ENCODE assay signal across 8 mouse cellular contexts in genomic region chr11:73014831-73015344, GRCm38 (mm10). TPM values are rescaled to one million over a fixed set of nuclear protein-coding genes. Genes with fewer than 3 reads are reported as not detected.
A peak's percentile ranks its signal among the peaks of the same experiment; 100 is the strongest.
DNase-seq lines count a peak whose midpoint lies in the region; ATAC-seq and TF ChIP-seq lines count a peak whose summit lies in the region.

No protein-coding gene starts in this region.

- 0 out of 2 replicates have a peak, but pooled peaks cover 5% of the 10 kb centered on the region for H3K4me1 ChIP-seq in kidney, embryonic 14.5 days (ENCODE audit: control insufficient read depth, insufficient read depth, low read length)
- peaks cover 32% of the 10 kb centered on the region for H3K4me1 ChIP-seq in cerebellum, adult 2 months (ENCODE audit: control insufficient read depth, insufficient read depth, low read length)
- H3K4me1 ChIP-seq in embryonic facial prominence, embryonic 14.5 days (ENCODE audit: control insufficient read depth, insufficient read depth, low read length): no peaks in the 10 kb centered on the region
- H3K4me1 ChIP-seq in limb, embryonic 15.5 days: peaks cover 26% of the 10 kb centered on the region

- no peak for TF ChIP-seq POLR2A in cerebellum, adult 2 months (IDR thresholded peaks at IDR 0.05; ENCODE audit: borderline replicate concordance, insufficient read depth, low read length)

- WGBS in kidney, embryonic 14.5 days: 74% methylated on average over 4 of the region's 4 CpGs
- 16% methylated on average over 4 of the region's 4 CpGs for WGBS in cerebellum, adult 2 months
- 65% methylated on average over 4 of the region's 4 CpGs for WGBS in embryonic facial prominence, embryonic 14.5 days
- 76% methylated on average over 4 of the region's 4 CpGs for WGBS in limb, embryonic 15.5 days

- no peak for ATAC-seq in kidney, embryonic 14.5 days (ENCODE audit: low FRiP score, low TSS enrichment)
- no peak for ATAC-seq in embryonic facial prominence, embryonic 14.5 days (ENCODE audit: low read depth)
- no peak for ATAC-seq in limb, embryonic 15.5 days (ENCODE audit: insufficient number of reproducible peaks, low FRiP score, low TSS enrichment, low read depth)
- no peak for ATAC-seq in erythroid progenitor cell, adult 5-6 weeks (replicated peaks; ENCODE audit: low FRiP score, poor library complexity, severe bottlenecking)

- DNase-seq in kidney, adult 18-20 months: peak; percentile 72
- DNase-seq in cerebellum, adult 2 months: peak; percentile 81 to 86
- peak; percentile 37 for DNase-seq in embryonic facial prominence, embryonic 14.5 days (ENCODE audit: low spot score)
- no peak for DNase-seq in retina, postnatal 1 day
- no peak for DNase-seq in embryo, embryonic 11 days

- H3K36me3 ChIP-seq in kidney, embryonic 14.5 days (ENCODE audit: control insufficient read depth, insufficient read depth, low read length): no peaks in the 10 kb centered on the region
- no peaks in the 10 kb centered on the region for H3K36me3 ChIP-seq in embryonic facial prominence, embryonic 14.5 days (ENCODE audit: control insufficient read depth, insufficient read depth, low read length)
- no peaks in the 10 kb centered on the region for H3K36me3 ChIP-seq in limb, embryonic 15.5 days

- H3K27me3 ChIP-seq in kidney, embryonic 14.5 days (ENCODE audit: control insufficient read depth, insufficient read depth, low read length): peaks cover 16% of the 10 kb centered on the region
- H3K27me3 ChIP-seq in cerebellum, adult 2 months (ENCODE audit: control insufficient read depth, insufficient read depth, low read length): no peaks in the 10 kb centered on the region
- H3K27me3 ChIP-seq in embryonic facial prominence, embryonic 14.5 days (replicated peaks; ENCODE audit: control insufficient read depth, insufficient read depth, low read length): peaks cover 7% of the 10 kb centered on the region
- H3K27me3 ChIP-seq in limb, embryonic 15.5 days: peaks cover 11% of the 10 kb centered on the region

- no peak overlapping the region for H3K9ac ChIP-seq in kidney, embryonic 14.5 days (ENCODE audit: low read depth, low read length)
- H3K9ac ChIP-seq in embryonic facial prominence, embryonic 14.5 days (ENCODE audit: low read depth, low read length): no peak overlapping the region
- H3K9ac ChIP-seq in limb, embryonic 15.5 days: no peak overlapping the region

- H3K9me3 ChIP-seq in kidney, embryonic 14.5 days (ENCODE audit: control insufficient read depth, low read length): no peaks in the 10 kb centered on the region
- no peaks in the 10 kb centered on the region for H3K9me3 ChIP-seq in embryonic facial prominence, embryonic 14.5 days (ENCODE audit: control insufficient read depth, low read length)
- H3K9me3 ChIP-seq in limb, embryonic 15.5 days: no peaks in the 10 kb centered on the region

- no peak overlapping the region for H3K27ac ChIP-seq in kidney, embryonic 14.5 days (ENCODE audit: low read depth, low read length)
- H3K27ac ChIP-seq in cerebellum, adult 2 months (ENCODE audit: insufficient read depth, low read length): peak overlapping the region; percentile 38
- no peak overlapping the region for H3K27ac ChIP-seq in embryonic facial prominence, embryonic 14.5 days (replicated peaks; ENCODE audit: low read depth, low read length)
- 0 out of 2 replicates have a peak overlapping the region, but pooled peaks have one; percentile 27 for H3K27ac ChIP-seq in limb, embryonic 15.5 days

- H3K4me2 ChIP-seq in kidney, embryonic 14.5 days (replicated peaks; ENCODE audit: low read depth, low read length): no peak overlapping the region
- H3K4me2 ChIP-seq in embryonic facial prominence, embryonic 14.5 days (ENCODE audit: low read depth, low read length): no peak overlapping the region
- no peak overlapping the region for H3K4me2 ChIP-seq in limb, embryonic 15.5 days

- H3K4me3 ChIP-seq in kidney, embryonic 14.5 days (ENCODE audit: low read length): no peak overlapping the region
- H3K4me3 ChIP-seq in cerebellum, adult 2 months (replicated peaks; ENCODE audit: insufficient read depth, low read depth, low read length): no peak overlapping the region
- H3K4me3 ChIP-seq in embryonic facial prominence, embryonic 14.5 days (ENCODE audit: low read depth, low read length): no peak overlapping the region
- no peak overlapping the region for H3K4me3 ChIP-seq in limb, embryonic 15.5 days

- no peak for TF ChIP-seq CTCF in cerebellum, adult 2 months (IDR thresholded peaks at IDR 0.05; ENCODE audit: borderline replicate concordance, insufficient read depth, low read depth, low read length)

RNA-seq across cellular contexts. Expression of gene Camkk1, which starts 3.9 kb away (rescaled TPM):
- polyA plus RNA-seq in kidney, embryonic 14.5 days (2014; fragmentation: Nextera tagmentation; extraction: Ambion mirVana): 2.2 and 2.8 TPM in 2 replicates
- 68.8 and 70.8 TPM in 2 replicates for polyA plus RNA-seq in cerebellum, adult 2 months (2012; rRNA removed)
- polyA plus RNA-seq in embryonic facial prominence, embryonic 14.5 days (2014; fragmentation: Nextera tagmentation; extraction: Ambion mirVana): 6.0 TPM in 2 replicates
- polyA plus RNA-seq in limb, embryonic 15.5 days (2015; fragmentation: Nextera tagmentation; extraction: Ambion mirVana): 12.0 and 13.2 TPM in 2 replicates
- not detected in 2 replicates for total RNA-seq in erythroid progenitor cell, adult 5-6 weeks (2015; ENCODE audit: low replicate concordance)
- 0.26 and 0.76 TPM in 2 replicates for total RNA-seq in erythroid progenitor cell, adult 5-6 weeks (2017; ENCODE audit: low replicate concordance)

RNA-seq across cellular contexts. Expression of gene P2rx1, which starts 16.0 kb away (rescaled TPM):
- 0.61 and 0.76 TPM in 2 replicates for polyA plus RNA-seq in kidney, embryonic 14.5 days (2014; fragmentation: Nextera tagmentation; extraction: Ambion mirVana)
- 0.41 and 0.46 TPM in 2 replicates for polyA plus RNA-seq in cerebellum, adult 2 months (2012; rRNA removed)
- 2.3 and 3.0 TPM in 2 replicates for polyA plus RNA-seq in embryonic facial prominence, embryonic 14.5 days (2014; fragmentation: Nextera tagmentation; extraction: Ambion mirVana)
- 3.5 and 4.2 TPM in 2 replicates for polyA plus RNA-seq in limb, embryonic 15.5 days (2015; fragmentation: Nextera tagmentation; extraction: Ambion mirVana)
- 1.1 and 3.4 TPM in 2 replicates for total RNA-seq in erythroid progenitor cell, adult 5-6 weeks (2015; ENCODE audit: low replicate concordance)
- 0.45 and 0.51 TPM in 2 replicates for total RNA-seq in erythroid progenitor cell, adult 5-6 weeks (2017; ENCODE audit: low replicate concordance)

RNA-seq across cellular contexts. Expression of gene Ncbp3, which starts 32.7 kb away (rescaled TPM):
- polyA plus RNA-seq in kidney, embryonic 14.5 days (2014; fragmentation: Nextera tagmentation; extraction: Ambion mirVana): 8.7 and 12.9 TPM in 2 replicates
- polyA plus RNA-seq in cerebellum, adult 2 months (2012; rRNA removed): 6.4 and 6.5 TPM in 2 replicates
- polyA plus RNA-seq in embryonic facial prominence, embryonic 14.5 days (2014; fragmentation: Nextera tagmentation; extraction: Ambion mirVana): 9.2 and 9.5 TPM in 2 replicates
- 10.5 and 11.3 TPM in 2 replicates for polyA plus RNA-seq in limb, embryonic 15.5 days (2015; fragmentation: Nextera tagmentation; extraction: Ambion mirVana)
- 10.9 and 11.9 TPM in 2 replicates for total RNA-seq in erythroid progenitor cell, adult 5-6 weeks (2015; ENCODE audit: low replicate concordance)
- 17.4 and 18.9 TPM in 2 replicates for total RNA-seq in erythroid progenitor cell, adult 5-6 weeks (2017; ENCODE audit: low replicate concordance)

RNA-seq across cellular contexts. Expression of gene Atp2a3, which starts 53.9 kb away (rescaled TPM):
- 1.3 and 2.2 TPM in 2 replicates for polyA plus RNA-seq in kidney, embryonic 14.5 days (2014; fragmentation: Nextera tagmentation; extraction: Ambion mirVana)
- polyA plus RNA-seq in cerebellum, adult 2 months (2012; rRNA removed): 104 and 125 TPM in 2 replicates
- polyA plus RNA-seq in embryonic facial prominence, embryonic 14.5 days (2014; fragmentation: Nextera tagmentation; extraction: Ambion mirVana): 4.8 and 5.6 TPM in 2 replicates
- polyA plus RNA-seq in limb, embryonic 15.5 days (2015; fragmentation: Nextera tagmentation; extraction: Ambion mirVana): 2.5 and 2.6 TPM in 2 replicates
- 19.8 and 20.5 TPM in 2 replicates for total RNA-seq in erythroid progenitor cell, adult 5-6 weeks (2015; ENCODE audit: low replicate concordance)
- total RNA-seq in erythroid progenitor cell, adult 5-6 weeks (2017; ENCODE audit: low replicate concordance): 11.1 and 15.1 TPM in 2 replicates

Comparison
In these comparisons a context has a peak if more than half of its experiments do, and no peak if none do; other contexts are left out.
1. DNase-seq: peak in kidney, adult 18-20 months (single experiment), cerebellum, adult 2 months (2 of 2) and embryonic facial prominence, embryonic 14.5 days (single experiment); none in retina, postnatal 1 day (single experiment) and embryo, embryonic 11 days (single experiment).
2. H3K27ac ChIP-seq: peak in cerebellum, adult 2 months (single experiment) and limb, embryonic 15.5 days (single experiment); none in kidney, embryonic 14.5 days (single experiment) and embryonic facial prominence, embryonic 14.5 days (single experiment).